Mouse (Mus musculus) olfactory bulb, adult 2 months (tissue): Measurements from ENCODE around the gene Tm4sf4. TPM values are rescaled to one million over a fixed set of nuclear protein-coding genes. Genes with fewer than 3 reads are reported as not detected.

Experiments used
- H3K27ac ChIP-seq: fragments of 200-500 bp; 2 replicates; pipeline ENCODE4 v1.5.1; 2012; ENCODE audit warnings: low read depth, low read length; ENCODE audit not compliant: insufficient read depth
- H3K4me1 ChIP-seq: fragments of 200-500 bp; 2 replicates; pipeline ENCODE4 v1.6.1; 2012; ENCODE audit warnings: low read length; ENCODE audit not compliant: control insufficient read depth, insufficient read depth
- H3K4me3 ChIP-seq: fragments of 200-500 bp; 2 replicates; pipeline ENCODE4 v1.5.1; 2012; ENCODE audit warnings: mild to moderate bottlenecking, low read depth, low read length, moderate library complexity; ENCODE audit not compliant: insufficient read depth
- CTCF ChIP-seq: fragments of 200-500 bp; IDR thresholded peaks from 2 replicates; pipeline ENCODE4 v1.5.1; 2012; ENCODE audit warnings: low read depth, mild to moderate bottlenecking, low read length, moderate library complexity; ENCODE audit not compliant: insufficient read depth
- POLR2A ChIP-seq: fragments of 200-500 bp; IDR thresholded peaks from 2 replicates; pipeline ENCODE4 v1.6.1; 2012; ENCODE audit warnings: mild to moderate bottlenecking, low read depth, low read length, moderate library complexity; ENCODE audit not compliant: insufficient read depth
- WGBS: fragments of 180-500 bp; shearing (Covaris S2); methylation state at CpG from one replicate; pipeline ENCODE4 v1.1.7; 2018; 5-methylcytosine and 5-hydroxymethylcytosine counted together
- polyA plus RNA-seq: library from polyadenylated mRNA; stranded (reverse); fragments of >200 nt; gene quantifications from 2 replicates; pipeline ENCODE4 v1.2.4, GENCODE M21; 2012; ENCODE audit warnings: low replicate concordance; ENCODE audit not compliant: missing spikeins, insufficient read depth, insufficient read length

The Tm4sf4 gene
- polyA plus RNA-seq, 1 experiment = not detected

DNA sequence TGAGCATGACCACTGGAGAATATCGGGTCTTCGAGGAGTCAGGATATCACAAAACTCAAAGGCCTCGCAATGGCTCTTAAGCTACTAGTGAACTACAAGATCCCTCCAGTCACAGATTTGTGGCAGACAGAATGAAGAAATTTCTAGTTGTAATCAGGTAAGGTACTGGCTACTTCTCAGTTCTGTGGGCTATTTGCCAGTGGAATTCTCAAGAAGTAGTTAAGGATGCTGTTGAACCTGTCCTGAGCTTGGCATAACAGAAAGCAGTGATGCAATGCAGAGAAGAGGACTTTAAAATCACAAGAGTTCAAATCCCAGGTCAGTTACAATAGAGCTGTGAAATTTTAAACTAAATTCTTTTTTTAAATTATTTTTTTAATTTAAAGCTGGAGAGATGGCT lies 44.2 kb downstream of the Tm4sf4 start:
- 94% methylated on average over 3 of the region's 3 CpGs for WGBS
- no peak overlapping the region for H3K27ac ChIP-seq
- H3K4me1 ChIP-seq = peaks cover 3% of the 10 kb centered on the region; the same call in 1 of the 2 replicates
- no peak for TF ChIP-seq POLR2A
- no peak overlapping the region for H3K4me3 ChIP-seq

GRCm38 (mm10) chr3:57470326-57470725 lies 45.2 kb downstream of the Tm4sf4 start:
- TF ChIP-seq POLR2A (no peak), CTCF (no peak)
- 37% methylated on average over 5 of the region's 5 CpGs for WGBS
- H3K4me1 ChIP-seq = peaks cover 3% of the 10 kb centered on the region; the same call in 1 of the 2 replicates
- H3K4me3 ChIP-seq = no peak overlapping the region
- H3K27ac ChIP-seq = peak overlapping the region; percentile 41; the same call in 1 of the 2 replicates

- whole genome bisulfite sequencing = 14% methylated on average over 15 of the region's 15 CpGs
- H3K4me3 ChIP-seq = no peak overlapping the region
- TF ChIP-seq CTCF (no peak), POLR2A (no peak)
- peaks cover 3% of the 10 kb centered on the region; the same call in 1 of the 2 replicates for H3K4me1 ChIP-seq
- H3K27ac ChIP-seq = peak overlapping the region; percentile 41; the same call in 1 of the 2 replicates
These were observed 46.0 kb downstream of the Tm4sf4 start for GRCm38 (mm10) chr3:57470981-57471601.

- no peak for TF ChIP-seq CTCF
- TF ChIP-seq POLR2A = no peak
- 68% methylated on average over 4 of the region's 4 CpGs for WGBS
- H3K27ac ChIP-seq = no peak overlapping the region
- peaks cover 3% of the 10 kb centered on the region; the same call in 1 of the 2 replicates for H3K4me1 ChIP-seq
- H3K4me3 ChIP-seq = no peak overlapping the region
These were observed 47.3 kb downstream of the Tm4sf4 start for GRCm38 (mm10) chr3:57472407-57472806.

DNA sequence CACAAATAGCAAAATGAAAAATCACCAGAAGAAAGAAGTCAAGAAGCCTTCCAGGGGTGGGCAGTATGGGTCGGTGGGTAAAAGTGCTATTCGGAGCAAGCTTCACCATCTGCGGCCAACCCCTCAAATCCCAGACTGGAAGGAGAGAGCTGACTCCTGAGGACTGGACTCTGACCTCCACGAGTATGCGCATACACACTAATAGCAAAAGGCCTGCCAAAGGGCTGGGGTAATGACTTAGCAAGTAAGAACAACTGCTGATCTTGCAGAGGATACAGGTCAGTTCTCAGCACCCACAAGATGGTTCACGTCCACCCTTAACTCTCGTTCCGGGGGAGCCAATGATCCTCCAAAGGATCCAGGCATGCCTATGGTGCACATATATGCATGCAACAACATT lies 49.3 kb downstream of the Tm4sf4 start:
- Histone ChIP-seq H3K4me3 (no peak overlapping the region), H3K27ac (no peak overlapping the region), H3K4me1 (peaks cover 3% of the 10 kb centered on the region; the same call in 1 of the 2 replicates)
- WGBS = 97% methylated on average over 8 of the region's 8 CpGs
- TF ChIP-seq POLR2A (no peak), CTCF (no peak)

DNA sequence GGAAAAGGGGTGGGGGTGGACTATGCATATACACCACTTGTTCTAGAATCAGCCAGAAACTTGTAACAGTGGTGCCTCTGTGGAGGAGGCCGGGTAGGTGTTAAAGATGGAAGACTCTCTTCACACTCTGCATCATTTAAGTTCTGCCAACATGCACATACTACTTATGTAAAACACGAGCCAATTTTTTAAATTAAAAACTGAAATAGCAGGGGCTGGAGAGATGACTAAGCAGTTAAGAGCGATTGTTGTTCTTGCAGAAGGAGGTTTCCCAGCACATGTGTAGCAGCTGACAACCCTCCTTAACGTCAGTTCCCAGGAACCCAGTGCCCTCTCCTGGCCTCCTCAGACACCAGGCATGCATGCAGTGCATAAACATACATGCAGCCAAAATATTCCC lies 55.5 kb downstream of the Tm4sf4 start:
- Histone ChIP-seq H3K27ac (no peak overlapping the region), H3K4me3 (no peak overlapping the region), H3K4me1 (no peaks in the 10 kb centered on the region)
- TF ChIP-seq CTCF = no peak
- no peak for TF ChIP-seq POLR2A
- 60% methylated on average over 4 of the region's 4 CpGs for WGBS

GRCm38 (mm10) chr3:57481981-57482380 lies 56.9 kb downstream of the Tm4sf4 start:
- Histone ChIP-seq H3K27ac (no peak overlapping the region), H3K4me1 (no peaks in the 10 kb centered on the region), H3K4me3 (no peak overlapping the region)
- TF ChIP-seq CTCF (no peak), POLR2A (no peak)
- 72% methylated on average over 5 of the region's 5 CpGs for WGBS

DNA sequence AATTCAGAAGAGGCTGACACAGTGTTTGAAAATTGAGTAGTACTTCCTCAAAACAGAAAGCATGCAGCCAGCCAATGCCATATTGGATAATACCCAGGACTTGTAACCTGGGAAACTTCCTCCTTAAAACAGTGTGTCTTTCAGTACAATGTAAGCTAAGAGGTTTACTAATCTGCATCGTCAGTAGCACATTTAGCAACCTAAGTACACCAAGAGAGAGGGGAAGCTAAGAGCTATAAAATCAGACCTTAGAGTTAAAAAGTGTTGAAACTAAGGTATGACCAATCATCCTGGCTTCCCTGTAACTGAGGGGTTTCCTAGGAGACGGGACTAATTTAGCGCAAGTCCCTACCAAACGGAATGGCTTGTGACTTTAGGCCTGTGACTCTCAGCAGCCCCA lies 61.0 kb downstream of the Tm4sf4 start:
- TF ChIP-seq CTCF = no peak
- no peak for TF ChIP-seq POLR2A
- Histone ChIP-seq H3K4me1 (no peaks in the 10 kb centered on the region), H3K4me3 (no peak overlapping the region), H3K27ac (no peak overlapping the region)
- WGBS = 80% methylated on average over 4 of the region's 4 CpGs

- H3K4me3 ChIP-seq = no peak overlapping the region
- 0 out of 2 replicates have a peak overlapping the region, but pooled peaks have one; percentile 28 for H3K27ac ChIP-seq
- TF ChIP-seq POLR2A = no peak
- TF ChIP-seq CTCF = no peak
- H3K4me1 ChIP-seq = no peaks in the 10 kb centered on the region
- WGBS = 35% methylated on average over 8 of the region's 8 CpGs
These were observed 62.5 kb downstream of the Tm4sf4 start for GRCm38 (mm10) chr3:57487455-57488153.

Other genes starting within 250 kb of the Tm4sf4 start
- not detected in 2 replicates for gene Tm4sf1, start 123.3 kb upstream of the Tm4sf4 start, polyA plus RNA-seq
- gene Wwtr1, start 150.6 kb downstream of the Tm4sf4 start, polyA plus RNA-seq = not detected in 2 replicates
- gene Commd2, start 226.4 kb downstream of the Tm4sf4 start, polyA plus RNA-seq = not detected in 2 replicates